Mouse (Mus musculus) embryonic facial prominence, embryonic 14.5 days (tissue): ENCODE measurements around the gene Krtap11-1. TPM values are rescaled to one million over a fixed set of nuclear protein-coding genes. Genes with fewer than 3 reads are reported as not detected.

Source experiments
- ATAC-seq: fragments of 200-750 bp; cut with Nextera tagmentation; 2 replicates; pipeline ENCODE4 v1.8.0; 2017; ENCODE audit warnings: low read depth, moderate number of reproducible peaks, moderate TSS enrichment
- DNase-seq: peaks from one replicate; pipeline ENCODE4 v3.0.0-alpha.2; 2015; ENCODE audit warnings: low spot score
- H3K27ac ChIP-seq: fragments of 300-500 bp; sonication (generic); replicated peaks from 2 replicates; pipeline ENCODE4 v1.5.1; 2014; ENCODE audit warnings: low read depth, mild to moderate bottlenecking, low read length, moderate library complexity
- H3K27me3 ChIP-seq: fragments of 300-500 bp; sonication (generic); replicated peaks from 2 replicates; pipeline ENCODE4 v1.6.1; 2014; ENCODE audit warnings: low read length; ENCODE audit not compliant: control insufficient read depth, insufficient read depth
- H3K36me3 ChIP-seq: fragments of 300-500 bp; sonication (generic); 2 replicates; pipeline ENCODE4 v1.6.1; 2014; ENCODE audit warnings: low read length, mixed read lengths; ENCODE audit not compliant: control insufficient read depth, insufficient read depth
- H3K4me1 ChIP-seq: fragments of 300-500 bp; sonication (generic); 2 replicates; pipeline ENCODE4 v1.6.1; 2014; ENCODE audit warnings: antibody characterized with exemption, low read length; ENCODE audit not compliant: control insufficient read depth, insufficient read depth
- H3K4me2 ChIP-seq: fragments of 300-500 bp; sonication (generic); 2 replicates; pipeline ENCODE4 v1.6.1; 2014; ENCODE audit warnings: low read depth, mild to moderate bottlenecking, low read length, moderate library complexity, mixed read lengths
- H3K4me3 ChIP-seq: fragments of 300-500 bp; sonication (generic); 2 replicates; pipeline ENCODE4 v1.5.1; 2014; ENCODE audit warnings: low read depth, mild to moderate bottlenecking, low read length
- H3K9ac ChIP-seq: fragments of 300-500 bp; sonication (generic); 2 replicates; pipeline ENCODE4 v1.6.1; 2014; ENCODE audit warnings: low read depth, mild to moderate bottlenecking, low read length, moderate library complexity, mixed read lengths
- H3K9me3 ChIP-seq: fragments of 300-500 bp; sonication (generic); 2 replicates; pipeline ENCODE4 v1.6.1; 2016; ENCODE audit warnings: low read length; ENCODE audit not compliant: control insufficient read depth
- WGBS: fragments of 180-500 bp; shearing (Covaris S2); extraction: QIAGEN DNeasy Blood & Tissue Kit; methylation state at CpG from one replicate; pipeline ENCODE4 v1.1.7; 2014; 5-methylcytosine and 5-hydroxymethylcytosine counted together
- polyA plus RNA-seq: library from polyadenylated mRNA; unstranded; fragments of >200 nt; fragmentation: Nextera tagmentation; extraction: Ambion mirVana; gene quantifications from 2 replicates; pipeline ENCODE4 v1.2.1, GENCODE M21; 2014

Gene Krtap11-1
- polyA plus RNA-seq, 1 experiment from 2014 or later, result 0.28 TPM

DNA sequence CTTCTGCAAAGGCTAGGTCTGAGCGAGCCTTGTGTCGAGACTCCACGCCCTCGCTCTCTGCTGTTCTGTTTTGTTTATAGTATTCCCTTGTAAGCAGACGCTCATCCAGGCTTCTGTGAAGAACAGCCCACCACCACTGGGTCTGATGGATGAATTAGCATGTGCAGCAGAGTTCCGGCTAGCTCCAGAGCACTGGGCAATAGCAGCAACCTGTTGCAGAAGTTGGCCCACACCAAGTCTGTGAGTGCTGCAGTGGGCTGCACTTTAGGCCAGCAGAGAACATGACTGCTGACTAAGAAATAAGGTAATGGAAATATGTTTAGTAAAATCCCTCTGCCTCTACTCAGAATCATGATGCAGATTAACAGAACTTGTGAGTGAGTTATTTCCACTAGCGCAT, 41.1 kb downstream of the Krtap11-1 start:
- H3K27ac ChIP-seq, result no peak overlapping the region
- no peak overlapping the region for H3K4me2 ChIP-seq
- no peak for DNase-seq
- ATAC-seq, result no peak
- no peaks in the 10 kb centered on the region for H3K36me3 ChIP-seq
- H3K4me1 ChIP-seq, result no peaks in the 10 kb centered on the region
- 68% methylated on average over 7 of the region's 7 CpGs for WGBS
- H3K27me3 ChIP-seq, result no peaks in the 10 kb centered on the region
- no peaks in the 10 kb centered on the region for H3K9me3 ChIP-seq
- no peak overlapping the region for H3K9ac ChIP-seq
- H3K4me3 ChIP-seq, result no peak overlapping the region

DNA sequence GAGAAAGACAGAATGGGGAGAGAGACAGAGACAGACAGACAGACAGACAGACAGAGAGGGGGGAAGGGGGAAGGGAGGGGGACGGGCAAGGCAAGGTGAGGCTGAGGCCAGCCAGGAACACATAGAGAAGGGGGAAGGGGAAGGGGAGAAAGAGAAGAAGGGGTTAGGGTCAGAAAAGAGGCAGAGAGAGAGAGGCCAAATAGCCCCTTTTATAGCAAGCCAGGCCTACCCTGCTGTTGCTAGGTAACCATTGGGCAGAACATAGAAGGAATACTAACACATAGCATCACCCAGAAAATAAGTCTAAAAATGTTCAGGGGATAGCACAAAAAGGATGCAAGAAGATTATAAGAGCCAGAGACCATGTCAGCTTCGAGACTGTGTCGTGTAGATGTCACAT, 42.6 kb downstream of the Krtap11-1 start:
- H3K9me3 ChIP-seq, result no peaks in the 10 kb centered on the region
- no peaks in the 10 kb centered on the region for H3K36me3 ChIP-seq
- no peak overlapping the region for H3K4me2 ChIP-seq
- WGBS, result 91% methylated on average over 3 of the region's 3 CpGs
- no peaks in the 10 kb centered on the region for H3K27me3 ChIP-seq
- no peak overlapping the region for H3K9ac ChIP-seq
- no peak for ATAC-seq
- H3K4me1 ChIP-seq, result no peaks in the 10 kb centered on the region
- DNase-seq, result no peak
- no peak overlapping the region for H3K27ac ChIP-seq
- H3K4me3 ChIP-seq, result no peak overlapping the region

DNA sequence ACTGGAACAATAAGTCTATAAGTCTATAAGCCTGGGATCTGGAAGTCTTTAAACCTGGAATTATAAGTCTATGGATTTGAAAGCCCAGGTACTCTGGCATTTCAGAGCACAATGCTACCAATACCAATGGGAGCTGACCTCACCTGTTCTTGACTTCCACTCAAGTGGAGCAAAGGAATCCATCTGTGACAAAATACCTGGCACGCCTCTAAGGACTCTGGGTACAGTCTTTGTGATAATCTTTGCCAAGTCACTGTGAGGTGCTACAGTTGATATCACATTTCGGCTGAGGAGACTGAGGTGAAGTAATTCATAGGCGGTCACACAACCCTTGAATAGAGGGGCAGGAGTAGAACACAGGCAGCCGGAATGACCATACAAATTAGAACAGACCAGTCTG, 50.0 kb downstream of the Krtap11-1 start:
- DNase-seq (no peak), ATAC-seq (peak; percentile 22; the same call in 1 of the 2 replicates)
- Histone ChIP-seq H3K4me1 (no peaks in the 10 kb centered on the region), H3K4me3 (no peak overlapping the region), H3K27ac (no peak overlapping the region; the same call in 1 of the 2 replicates), H3K4me2 (no peak overlapping the region), H3K36me3 (no peaks in the 10 kb centered on the region), H3K9me3 (no peaks in the 10 kb centered on the region), H3K9ac (no peak overlapping the region), H3K27me3 (no peaks in the 10 kb centered on the region)
- WGBS, result 97% methylated on average over 4 of the region's 4 CpGs

DNA sequence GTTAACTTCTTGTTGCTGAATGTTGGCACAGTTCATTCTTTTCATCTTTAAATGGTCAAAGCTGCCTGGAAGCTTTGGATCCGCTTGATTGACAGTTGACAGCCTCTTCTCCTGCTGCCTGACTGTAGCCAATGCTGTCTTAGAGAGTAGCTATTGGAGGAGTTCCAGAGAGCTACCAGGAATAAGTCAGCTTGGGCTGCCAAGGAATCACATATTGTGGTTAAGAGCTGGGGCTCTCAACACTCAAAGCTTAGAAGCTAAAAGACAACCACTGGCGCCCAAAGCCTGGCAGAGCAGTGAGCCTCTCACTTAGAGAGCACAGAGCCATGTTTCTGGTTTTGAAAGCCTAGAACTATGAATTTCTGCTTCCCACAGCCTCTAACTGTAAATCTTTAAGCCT, 50.4 kb downstream of the Krtap11-1 start:
- no peak overlapping the region for H3K4me2 ChIP-seq
- no peaks in the 10 kb centered on the region for H3K27me3 ChIP-seq
- H3K27ac ChIP-seq, result no peak overlapping the region
- H3K9ac ChIP-seq, result no peak overlapping the region
- WGBS, result 98% methylated on average over 2 of the region's 2 CpGs
- no peaks in the 10 kb centered on the region for H3K36me3 ChIP-seq
- H3K9me3 ChIP-seq, result no peaks in the 10 kb centered on the region
- no peak overlapping the region for H3K4me3 ChIP-seq
- no peaks in the 10 kb centered on the region for H3K4me1 ChIP-seq
- no peak for ATAC-seq
- DNase-seq, result peak; percentile 64

Other genes starting within 250 kb of the Krtap11-1 start
- not detected in 2 replicates for gene Krtap21-1, start 167.3 kb downstream of the Krtap11-1 start, polyA plus RNA-seq
- not detected in 2 replicates for gene Krtap6-2, start 151.1 kb downstream of the Krtap11-1 start, polyA plus RNA-seq
- gene Krtap8-1, start 83.2 kb downstream of the Krtap11-1 start, polyA plus RNA-seq, result 0.86 TPM in 1 of 2 replicates, not detected in the other
- 0.29 TPM in 1 of 2 replicates, not detected in the other for gene Krtap7-1, start 62.9 kb downstream of the Krtap11-1 start, polyA plus RNA-seq